Mouse (Mus musculus) spleen, adult 2 months (tissue): ENCODE data around the gene B3galt2.

Source experiments
- CTCF ChIP-seq: fragments of 200-500 bp; IDR thresholded peaks from 2 replicates; pipeline ENCODE4 v1.5.1; 2011; ENCODE audit warnings: mild to moderate bottlenecking, inconsistent platforms; ENCODE audit not compliant: insufficient read depth, insufficient read length, insufficient replicate concordance; ENCODE audit errors: extremely low read depth
- POLR2A ChIP-seq: fragments of 200-500 bp; IDR thresholded peaks from 2 replicates; pipeline ENCODE4 v1.6.1; 2011; ENCODE audit warnings: low read depth, low read length, inconsistent platforms

DNA sequence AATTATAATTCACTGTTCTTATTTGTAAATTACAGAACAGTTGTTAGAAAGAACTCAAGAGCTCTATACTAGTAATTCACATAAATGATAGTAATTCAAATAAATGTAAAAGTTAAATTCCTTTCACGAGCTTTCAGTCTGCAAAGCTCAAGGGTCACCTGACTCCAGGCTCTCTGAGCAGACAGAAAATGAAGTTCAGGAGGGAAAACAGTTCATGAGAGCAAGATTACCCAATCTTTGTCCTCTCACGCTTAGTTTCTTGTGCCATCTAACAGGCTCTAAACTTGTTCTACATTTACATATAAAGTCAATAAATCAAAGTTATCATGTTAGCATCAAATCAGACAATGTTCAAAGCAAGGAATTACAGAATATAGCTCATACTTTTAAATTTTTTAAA lies 31.6 kb upstream of the B3galt2 start:
- TF ChIP-seq CTCF (no peak), POLR2A (no peak)
